Mouse (Mus musculus): ENCODE results near the gene Spock1. TPM values are rescaled to one million over a fixed set of nuclear protein-coding genes. Genes with fewer than 3 reads are reported as not detected.
A peak's percentile ranks its signal among the peaks of the same experiment; 100 is the strongest.

The Spock1 gene
- polyA plus RNA-seq, 1 experiment from 2014 or later: 1.1 TPM

GRCm38 (mm10) chr13:57555186-57555585 is 352.9 kb downstream of the Spock1 start:
- Histone ChIP-seq H3K9me3 (ENCODE audit: control insufficient read depth) (no peaks in the 10 kb centered on the region), H3K27me3 (replicated peaks; ENCODE audit: control insufficient read depth, insufficient read depth, low read length) (no peaks in the 10 kb centered on the region), H3K4me2 (replicated peaks; ENCODE audit: low read depth) (no peak overlapping the region), H3K4me3 (ENCODE audit: low read depth, low read length) (no peak overlapping the region), H3K4me1 (replicated peaks; ENCODE audit: control insufficient read depth, insufficient read depth, low read length) (no peaks in the 10 kb centered on the region), H3K9ac (ENCODE audit: low read depth, low read length) (no peak overlapping the region), H3K36me3 (ENCODE audit: control insufficient read depth, insufficient read depth) (no peaks in the 10 kb centered on the region), H3K27ac (ENCODE audit: low read depth, low read length) (no peak overlapping the region)
- ATAC-seq: no peak
- no peak for TF ChIP-seq CTCF (IDR thresholded peaks at IDR 0.05; ENCODE audit: low read depth)
- WGBS: 64% methylated on average over 4 of the region's 4 CpGs

GRCm38 (mm10) chr13:57549743-57550142 is 358.4 kb downstream of the Spock1 start:
- Histone ChIP-seq H3K9ac (ENCODE audit: low read depth, low read length) (no peak overlapping the region), H3K27ac (ENCODE audit: low read depth, low read length) (no peak overlapping the region), H3K4me2 (replicated peaks; ENCODE audit: low read depth) (no peak overlapping the region), H3K36me3 (ENCODE audit: control insufficient read depth, insufficient read depth) (no peaks in the 10 kb centered on the region), H3K9me3 (ENCODE audit: control insufficient read depth) (no peaks in the 10 kb centered on the region), H3K4me1 (replicated peaks; ENCODE audit: control insufficient read depth, insufficient read depth, low read length) (no peaks in the 10 kb centered on the region), H3K27me3 (replicated peaks; ENCODE audit: control insufficient read depth, insufficient read depth, low read length) (no peaks in the 10 kb centered on the region), H3K4me3 (ENCODE audit: low read depth, low read length) (no peak overlapping the region)
- peak; percentile 74 for TF ChIP-seq CTCF (IDR thresholded peaks at IDR 0.05; ENCODE audit: low read depth)
- WGBS: 30% methylated on average over 5 of the region's 5 CpGs
- no peak for ATAC-seq

GRCm38 (mm10) chr13:57536988-57537547 is 371.1 kb downstream of the Spock1 start:
- Histone ChIP-seq H3K4me3 (ENCODE audit: low read depth, low read length) (no peak overlapping the region), H3K9me3 (ENCODE audit: control insufficient read depth) (no peaks in the 10 kb centered on the region), H3K9ac (ENCODE audit: low read depth, low read length) (no peak overlapping the region), H3K36me3 (ENCODE audit: control insufficient read depth, insufficient read depth) (no peaks in the 10 kb centered on the region), H3K27me3 (replicated peaks; ENCODE audit: control insufficient read depth, insufficient read depth, low read length) (no peaks in the 10 kb centered on the region), H3K4me1 (replicated peaks; ENCODE audit: control insufficient read depth, insufficient read depth, low read length) (no peaks in the 10 kb centered on the region), H3K4me2 (replicated peaks; ENCODE audit: low read depth) (no peak overlapping the region), H3K27ac (ENCODE audit: low read depth, low read length) (no peak overlapping the region)
- 78% methylated on average over 8 of the region's 8 CpGs for WGBS
- no peak for ATAC-seq
- no peak for TF ChIP-seq CTCF (IDR thresholded peaks at IDR 0.05; ENCODE audit: low read depth)

GRCm38 (mm10) chr13:57534325-57534724 is 373.8 kb downstream of the Spock1 start:
- Histone ChIP-seq H3K4me1 (replicated peaks; ENCODE audit: control insufficient read depth, insufficient read depth, low read length) (no peaks in the 10 kb centered on the region), H3K27ac (ENCODE audit: low read depth, low read length) (no peak overlapping the region), H3K4me3 (ENCODE audit: low read depth, low read length) (no peak overlapping the region), H3K4me2 (replicated peaks; ENCODE audit: low read depth) (no peak overlapping the region), H3K9me3 (ENCODE audit: control insufficient read depth) (no peaks in the 10 kb centered on the region), H3K36me3 (ENCODE audit: control insufficient read depth, insufficient read depth) (no peaks in the 10 kb centered on the region), H3K27me3 (replicated peaks; ENCODE audit: control insufficient read depth, insufficient read depth, low read length) (no peaks in the 10 kb centered on the region), H3K9ac (ENCODE audit: low read depth, low read length) (no peak overlapping the region)
- ATAC-seq: no peak
- 60% methylated on average over 7 of the region's 7 CpGs for WGBS
- no peak for TF ChIP-seq CTCF (IDR thresholded peaks at IDR 0.05; ENCODE audit: low read depth)

- ATAC-seq: no peak
- Histone ChIP-seq H3K4me3 (ENCODE audit: low read depth, low read length) (no peak overlapping the region), H3K27me3 (replicated peaks; ENCODE audit: control insufficient read depth, insufficient read depth, low read length) (no peaks in the 10 kb centered on the region), H3K27ac (ENCODE audit: low read depth, low read length) (no peak overlapping the region), H3K4me1 (replicated peaks; ENCODE audit: control insufficient read depth, insufficient read depth, low read length) (no peaks in the 10 kb centered on the region), H3K36me3 (ENCODE audit: control insufficient read depth, insufficient read depth) (no peaks in the 10 kb centered on the region), H3K9me3 (ENCODE audit: control insufficient read depth) (no peaks in the 10 kb centered on the region), H3K4me2 (replicated peaks; ENCODE audit: low read depth) (no peak overlapping the region), H3K9ac (ENCODE audit: low read depth, low read length) (no peak overlapping the region)
- no peak for TF ChIP-seq CTCF (IDR thresholded peaks at IDR 0.05; ENCODE audit: low read depth)
These were observed 382.2 kb downstream of the Spock1 start for GRCm38 (mm10) chr13:57525946-57526345.

- no peak for ATAC-seq
- H3K27me3 ChIP-seq (replicated peaks; ENCODE audit: control insufficient read depth, insufficient read depth, low read length): no peaks in the 10 kb centered on the region
- no peak for TF ChIP-seq CTCF (IDR thresholded peaks at IDR 0.05; ENCODE audit: low read depth)
- no peak overlapping the region for H3K9ac ChIP-seq (ENCODE audit: low read depth, low read length)
- H3K4me1 ChIP-seq (replicated peaks; ENCODE audit: control insufficient read depth, insufficient read depth, low read length): no peaks in the 10 kb centered on the region
- H3K4me3 ChIP-seq (ENCODE audit: low read depth, low read length): no peak overlapping the region
- 69% methylated on average over 3 of the region's 3 CpGs for WGBS
- H3K27ac ChIP-seq (ENCODE audit: low read depth, low read length): no peak overlapping the region
- no peak overlapping the region for H3K4me2 ChIP-seq (replicated peaks; ENCODE audit: low read depth)
- no peaks in the 10 kb centered on the region for H3K9me3 ChIP-seq (ENCODE audit: control insufficient read depth)
- no peaks in the 10 kb centered on the region for H3K36me3 ChIP-seq (ENCODE audit: control insufficient read depth, insufficient read depth)
These were observed 383.6 kb downstream of the Spock1 start for GRCm38 (mm10) chr13:57524546-57524945.

- Histone ChIP-seq H3K4me1 (replicated peaks; ENCODE audit: control insufficient read depth, insufficient read depth, low read length) (no peaks in the 10 kb centered on the region), H3K27me3 (replicated peaks; ENCODE audit: control insufficient read depth, insufficient read depth, low read length) (no peaks in the 10 kb centered on the region), H3K9me3 (ENCODE audit: control insufficient read depth) (no peaks in the 10 kb centered on the region), H3K27ac (ENCODE audit: low read depth, low read length) (no peak overlapping the region), H3K4me2 (replicated peaks; ENCODE audit: low read depth) (no peak overlapping the region), H3K36me3 (ENCODE audit: control insufficient read depth, insufficient read depth) (no peaks in the 10 kb centered on the region), H3K9ac (ENCODE audit: low read depth, low read length) (no peak overlapping the region), H3K4me3 (ENCODE audit: low read depth, low read length) (no peak overlapping the region)
- no peak for ATAC-seq
- no peak for TF ChIP-seq CTCF (IDR thresholded peaks at IDR 0.05; ENCODE audit: low read depth)
- WGBS: 81% methylated on average over 5 of the region's 5 CpGs
These were observed 384.8 kb downstream of the Spock1 start for GRCm38 (mm10) chr13:57523366-57523765.
